Mouse (Mus musculus) liver, adult 2 months (tissue): Measurements from ENCODE around the gene Eefsec. TPM values are rescaled to one million over a fixed set of nuclear protein-coding genes. Genes with fewer than 3 reads are reported as not detected.
A peak's percentile ranks its signal among the peaks of the same experiment; 100 is the strongest.

Source experiments
- DNase-seq: peaks from one replicate; pipeline ENCODE4 v3.0.0-alpha.2; 2011; ENCODE audit warnings: low read depth, low spot score; ENCODE audit errors: extremely low read depth
- H3K27ac ChIP-seq: fragments of 200-500 bp; replicated peaks from 2 replicates; pipeline ENCODE4 v1.5.1; 2012; ENCODE audit warnings: low read depth, mild to moderate bottlenecking, control low read depth, inconsistent platforms, low read length; ENCODE audit not compliant: insufficient read depth
- H3K27me3 ChIP-seq: fragments of 200-500 bp; 2 replicates; pipeline ENCODE4 v1.6.1; 2012; ENCODE audit warnings: mild to moderate bottlenecking, moderate library complexity, low read length, inconsistent platforms; ENCODE audit not compliant: control insufficient read depth, insufficient read depth
- H3K36me3 ChIP-seq: fragments of 200-500 bp; 2 replicates; pipeline ENCODE4 v1.6.1; 2012; ENCODE audit warnings: low read length, inconsistent platforms; ENCODE audit not compliant: control insufficient read depth, insufficient read depth
- H3K4me1 ChIP-seq: fragments of 200-500 bp; 2 replicates; pipeline ENCODE4 v1.6.1; 2011; ENCODE audit warnings: low read length; ENCODE audit not compliant: control insufficient read depth, insufficient read depth
- H3K4me3 ChIP-seq: fragments of 200-500 bp; 2 replicates; pipeline ENCODE4 v1.5.1; 2011; ENCODE audit warnings: low read depth, mild to moderate bottlenecking, control low read depth, low read length, moderate library complexity; ENCODE audit not compliant: insufficient read depth
- H3K79me2 ChIP-seq: fragments of 200-500 bp; 2 replicates; pipeline ENCODE4 v1.6.1; 2012; ENCODE audit warnings: inconsistent platforms, mild to moderate bottlenecking, low read length, moderate library complexity; ENCODE audit not compliant: control insufficient read depth, insufficient read depth
- H3K9ac ChIP-seq: fragments of 200-500 bp; 2 replicates; pipeline ENCODE4 v1.6.1; 2012; ENCODE audit warnings: low read depth, mild to moderate bottlenecking, control low read depth, inconsistent platforms, low read length
- CTCF ChIP-seq: fragments of 200-500 bp; IDR thresholded peaks from 2 replicates; pipeline ENCODE4 v1.5.1; 2011; ENCODE audit warnings: low read depth, low read length, control low read depth
- POLR2A ChIP-seq: fragments of 200-500 bp; IDR thresholded peaks from 2 replicates; pipeline ENCODE4 v1.6.1; 2011; ENCODE audit warnings: low read length, control low read depth; ENCODE audit not compliant: insufficient read depth; ENCODE audit errors: extremely low read depth
- WGBS: fragments of 180-500 bp; shearing (Covaris S2); methylation state at CpG from one replicate; pipeline ENCODE4 v1.1.7; 2018; 5-methylcytosine and 5-hydroxymethylcytosine counted together
- polyA plus RNA-seq: library from polyadenylated mRNA; depleted of rRNA; stranded (reverse); fragments of >200 nt; gene quantifications from 2 replicates; pipeline ENCODE4 v1.2.3, GENCODE M21; 2012
- total RNA-seq: library from RNA; depleted of rRNA; stranded (reverse); fragments of >200 nt; gene quantifications from 2 replicates; pipeline ENCODE4 v1.2.3, GENCODE M21; 2014

Eefsec gene
- total and polyA plus RNA-seq, 2 experiments, result 23.7 to 42.8 TPM

DNA sequence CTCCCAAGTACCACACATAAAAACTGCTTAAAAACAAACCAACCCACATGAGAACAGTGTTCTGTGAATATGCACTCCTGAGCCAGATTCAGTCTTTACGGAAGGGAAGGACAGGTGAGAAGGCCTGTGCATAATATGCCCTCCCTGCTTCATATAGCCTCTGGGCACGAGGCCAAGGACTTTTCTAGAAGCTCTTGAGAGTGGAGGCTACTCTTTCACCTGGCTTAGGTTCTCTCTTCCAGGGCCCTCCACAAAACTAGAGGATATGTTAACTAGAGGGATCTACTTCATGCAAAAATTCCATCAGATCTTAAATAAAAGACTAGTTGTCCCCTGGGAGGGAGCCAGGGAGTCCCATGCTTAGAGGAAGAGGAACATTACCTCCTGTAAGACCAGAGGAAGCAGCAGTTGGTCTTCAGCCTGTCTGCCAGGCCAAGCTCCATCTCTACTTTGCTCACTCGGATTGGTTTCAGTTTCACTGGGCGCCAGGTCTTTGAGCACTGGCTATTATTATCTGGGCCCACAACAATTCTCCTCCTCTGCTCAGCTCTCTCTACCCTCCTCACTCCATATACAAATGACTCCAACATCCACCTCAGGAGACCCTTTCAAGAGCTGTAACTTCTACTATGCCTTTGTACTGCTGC is 140.1 kb downstream of the Eefsec start:
- DNase-seq, result no peak
- TF ChIP-seq POLR2A (no peak), CTCF (no peak)
- H3K27ac ChIP-seq, result no peak overlapping the region
- H3K27me3 ChIP-seq, result no peaks in the 10 kb centered on the region
- no peak overlapping the region for H3K4me3 ChIP-seq
- H3K9ac ChIP-seq, result no peak overlapping the region
- no peaks in the 10 kb centered on the region for H3K4me1 ChIP-seq
- H3K36me3 ChIP-seq, result no peaks in the 10 kb centered on the region
- no peaks in the 10 kb centered on the region for H3K79me2 ChIP-seq
- WGBS, result 81% methylated on average over 4 of the region's 4 CpGs

DNA sequence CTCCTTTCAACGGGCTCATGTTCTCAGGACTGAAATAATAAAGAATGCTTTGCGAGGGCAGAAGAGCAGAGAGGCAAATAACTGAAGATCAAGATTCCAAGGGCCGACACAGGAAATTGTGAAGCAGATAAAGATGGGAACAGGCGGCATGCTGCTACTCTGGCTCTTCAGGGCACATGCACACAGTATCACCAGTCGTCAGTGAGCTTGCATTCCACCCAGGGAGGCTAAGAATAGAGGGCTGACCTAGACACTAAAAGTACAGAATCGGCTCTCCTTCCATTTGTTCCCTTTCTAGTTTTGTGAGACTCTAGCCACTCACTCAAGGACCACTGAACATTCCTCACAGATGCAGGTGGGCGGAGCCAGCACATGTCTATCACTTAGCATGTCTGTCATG is 145.1 kb downstream of the Eefsec start:
- Histone ChIP-seq H3K9ac (no peak overlapping the region), H3K27me3 (no peaks in the 10 kb centered on the region), H3K4me3 (no peak overlapping the region), H3K27ac (no peak overlapping the region), H3K36me3 (no peaks in the 10 kb centered on the region), H3K79me2 (no peaks in the 10 kb centered on the region), H3K4me1 (no peaks in the 10 kb centered on the region; the same call in 1 of the 2 replicates)
- 83% methylated on average over 7 of the region's 7 CpGs for WGBS
- TF ChIP-seq CTCF (no peak), POLR2A (no peak)
- no peak for DNase-seq

GRCm38 (mm10) chr6:88299491-88299890 is 146.8 kb downstream of the Eefsec start:
- WGBS, result 27% methylated on average over 2 of the region's 2 CpGs

GRCm38 (mm10) chr6:88292274-88292909 is 153.9 kb downstream of the Eefsec start:
- DNase-seq, result peak; percentile 70
- H3K4me3 ChIP-seq, result no peak overlapping the region
- 29% methylated on average over 4 of the region's 4 CpGs for WGBS

More at GRCm38 (mm10) chr6:88299491-88299890, 146.8 kb downstream of the Eefsec start:
- Histone ChIP-seq H3K4me1 (no peaks in the 10 kb centered on the region; the same call in 1 of the 2 replicates), H3K9ac (no peak overlapping the region), H3K27ac (no peak overlapping the region), H3K27me3 (no peaks in the 10 kb centered on the region), H3K4me3 (no peak overlapping the region), H3K36me3 (peaks cover 5% of the 10 kb centered on the region; the same call in 1 of the 2 replicates), H3K79me2 (no peaks in the 10 kb centered on the region)
- DNase-seq, result peak; percentile 67
- TF ChIP-seq CTCF (no peak), POLR2A (no peak)

DNA sequence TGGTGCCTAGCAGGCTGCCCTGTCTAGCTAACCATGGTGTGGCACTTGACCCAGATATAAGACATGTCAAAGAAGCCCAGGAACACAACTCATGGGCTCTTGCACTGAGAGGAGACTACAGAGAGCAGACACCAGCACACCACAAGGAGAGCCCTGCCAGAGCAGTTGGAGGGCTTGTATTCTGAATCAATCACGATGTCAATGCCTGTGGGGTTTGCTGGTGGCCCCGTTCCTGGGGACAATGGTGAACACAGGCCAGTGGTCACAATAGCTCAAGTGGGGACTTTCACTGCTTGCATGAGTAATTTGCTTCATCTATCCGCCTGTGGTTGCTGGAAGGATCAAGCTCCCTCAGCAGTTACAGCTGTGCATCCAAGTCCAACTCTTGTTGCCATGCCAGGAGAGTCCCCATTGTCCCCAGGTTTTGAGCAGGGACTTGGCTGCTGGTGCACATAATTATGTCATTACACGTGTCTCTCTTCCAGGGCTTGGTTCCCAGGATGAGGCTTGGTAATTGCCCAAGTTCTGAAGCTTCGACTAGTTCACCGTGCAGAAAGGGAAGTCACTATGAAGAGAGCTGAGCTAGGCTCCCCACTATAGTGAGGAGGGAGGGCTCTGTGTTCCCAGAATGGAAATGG is 156.1 kb downstream of the Eefsec start:
- TF ChIP-seq CTCF, result no peak
- H3K9ac ChIP-seq, result no peak overlapping the region
- DNase-seq, result peak; percentile 8
- H3K27me3 ChIP-seq, result no peaks in the 10 kb centered on the region
- H3K27ac ChIP-seq, result no peak overlapping the region
- no peak overlapping the region for H3K4me3 ChIP-seq
- 82% methylated on average over 6 of the region's 6 CpGs for WGBS
- H3K36me3 ChIP-seq, result peaks cover 4% of the 10 kb centered on the region
- H3K79me2 ChIP-seq, result no peaks in the 10 kb centered on the region
- H3K4me1 ChIP-seq, result no peaks in the 10 kb centered on the region

More at GRCm38 (mm10) chr6:88292274-88292909, 153.9 kb downstream of the Eefsec start:
- Histone ChIP-seq H3K27ac (no peak overlapping the region), H3K4me1 (no peaks in the 10 kb centered on the region), H3K36me3 (peaks cover 9% of the 10 kb centered on the region), H3K27me3 (no peaks in the 10 kb centered on the region), H3K9ac (no peak overlapping the region), H3K79me2 (no peaks in the 10 kb centered on the region)
- TF ChIP-seq CTCF, result no peak
- TF ChIP-seq POLR2A, result no peak

GRCm38 (mm10) chr6:88278141-88278540 is 168.2 kb downstream of the Eefsec start:
- no peak overlapping the region for H3K4me3 ChIP-seq
- DNase-seq, result no peak
- TF ChIP-seq CTCF (no peak), POLR2A (no peak)
- no peaks in the 10 kb centered on the region; the same call in 1 of the 2 replicates for H3K36me3 ChIP-seq
- H3K27me3 ChIP-seq, result no peaks in the 10 kb centered on the region
- WGBS, result 92% methylated on average over 2 of the region's 2 CpGs
- no peaks in the 10 kb centered on the region for H3K79me2 ChIP-seq
- H3K4me1 ChIP-seq, result no peaks in the 10 kb centered on the region
- no peak overlapping the region for H3K27ac ChIP-seq
- H3K9ac ChIP-seq, result no peak overlapping the region
